Mouse (Mus musculus) olfactory bulb, adult 2 months (tissue): ENCODE results near the gene Lax1.

Experiments
- CTCF ChIP-seq: fragments of 200-500 bp; IDR thresholded peaks from 2 replicates; pipeline ENCODE4 v1.5.1; 2012; ENCODE audit warnings: low read depth, mild to moderate bottlenecking, low read length, moderate library complexity; ENCODE audit not compliant: insufficient read depth
- POLR2A ChIP-seq: fragments of 200-500 bp; IDR thresholded peaks from 2 replicates; pipeline ENCODE4 v1.6.1; 2012; ENCODE audit warnings: mild to moderate bottlenecking, low read depth, low read length, moderate library complexity; ENCODE audit not compliant: insufficient read depth

- TF ChIP-seq POLR2A (no peak), CTCF (no peak)
Observed at GRCm38 (mm10) chr1:133656811-133657210, 33.1 kb downstream of the Lax1 start.
